23 mouse cellular contexts compared by ENCODE assay signal in the genomic region with DNA sequence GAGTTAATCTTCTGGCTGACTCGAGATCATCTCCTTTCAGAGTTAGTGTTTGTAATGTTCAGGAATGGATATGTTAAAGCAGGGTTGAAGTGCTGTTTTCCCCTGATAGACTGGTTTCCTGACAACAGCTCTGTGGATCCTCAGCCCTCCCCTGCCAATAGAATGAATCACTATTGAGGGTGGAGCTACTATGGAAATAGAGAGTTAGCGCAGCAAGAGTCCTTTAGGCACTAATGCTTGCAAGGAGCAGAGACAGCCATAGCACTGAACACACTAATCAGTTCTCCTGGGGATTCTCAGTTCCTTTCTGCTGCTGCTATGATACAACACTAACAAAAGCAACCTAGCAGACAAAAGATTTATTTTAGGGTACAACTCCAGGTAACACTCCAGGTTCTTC. TPM values are rescaled to one million over a fixed set of nuclear protein-coding genes. Genes with fewer than 3 reads are reported as not detected.
"Had no signal": no experiment of that assay in that cellular context is flagged by ENCODE, and none has a peak within 500 bp of the region (broad histone marks: within the 10 kb centered on the region; RNA-seq: fewer than 3 reads in every experiment).

No protein-coding gene starts in this region.

- DNase-seq: kidney, adult 9 months; kidney, postnatal 25 days; layer of hippocampus, adult 9-11 months; liver; lung, adult 18-20 months; lung, postnatal 10 days; lung, postnatal 36 days; right cerebral cortex, postnatal 4 days; thymus, postnatal 36 days had no signal

- H3K36me3 ChIP-seq: neural tube, embryonic 13.5 days; stomach, embryonic 15.5 days had no signal

- H3K4me2 ChIP-seq: limb, embryonic 13.5 days; liver, embryonic 12.5 days; liver, embryonic 15.5 days; lung, embryonic 15.5 days; midbrain, embryonic 12.5 days; neural tube, embryonic 13.5 days; stomach, embryonic 15.5 days had no signal

- H3K9ac ChIP-seq: limb, embryonic 13.5 days; liver, embryonic 12.5 days; liver, embryonic 15.5 days; lung, embryonic 15.5 days; midbrain, embryonic 12.5 days; neural tube, embryonic 13.5 days; stomach, embryonic 15.5 days had no signal

- H3K27ac ChIP-seq: kidney, postnatal 0 days; layer of hippocampus, adult 2 months; limb, embryonic 10.5 days; limb, embryonic 13.5 days; liver, embryonic 12.5 days; liver, embryonic 15.5 days; lung, embryonic 15.5 days; midbrain, embryonic 12.5 days; neural tube, embryonic 13.5 days; stomach, embryonic 15.5 days had no signal

- H3K27me3 ChIP-seq: limb, embryonic 13.5 days; liver, embryonic 12.5 days; liver, embryonic 15.5 days; lung, embryonic 15.5 days; midbrain, embryonic 12.5 days; neural tube, embryonic 13.5 days; stomach, embryonic 15.5 days had no signal

- H3K9me3 ChIP-seq: limb, embryonic 10.5 days; limb, embryonic 13.5 days; liver, embryonic 12.5 days; liver, embryonic 15.5 days; lung, embryonic 15.5 days; midbrain, embryonic 12.5 days; neural tube, embryonic 13.5 days; stomach, embryonic 15.5 days had no signal

- H3K4me1 ChIP-seq: limb, embryonic 10.5 days; limb, embryonic 13.5 days; liver, embryonic 12.5 days; liver, embryonic 15.5 days; lung, embryonic 15.5 days; midbrain, embryonic 12.5 days; neural tube, embryonic 13.5 days; stomach, embryonic 15.5 days had no signal

- H3K4me3 ChIP-seq: layer of hippocampus, adult 2 months; limb, embryonic 10.5 days; limb, embryonic 13.5 days; liver, embryonic 12.5 days; liver, embryonic 15.5 days; lung, embryonic 15.5 days; midbrain, embryonic 12.5 days; myocyte; neural tube, embryonic 13.5 days; stomach, embryonic 15.5 days had no signal

- ATAC-seq: liver, embryonic 12.5 days; midbrain, embryonic 16.5 days had no signal

RNA-seq across cellular contexts. Expression of a gene that starts 26.2 kb away (rescaled TPM):
- polyA plus RNA-seq: large intestine, adult 2 months; limb, embryonic 10.5 days; liver, embryonic 12.5 days; liver, embryonic 15.5 days; midbrain, embryonic 12.5 days; midbrain, embryonic 16.5 days; urinary bladder, adult 2 months had no signal
